Mouse (Mus musculus) myocyte (in vitro differentiated cells): ENCODE results near the gene Bcas3.

Experiments
- CEBPB ChIP-seq: IDR thresholded peaks from 2 replicates; pipeline ENCODE4 v1.6.1; 2011; ENCODE audit warnings: mild to moderate bottlenecking, moderate library complexity; ENCODE audit not compliant: poor library complexity, insufficient read depth, severe bottlenecking
- E2F4 ChIP-seq: IDR thresholded peaks from one replicate; pipeline ENCODE4 v1.6.1; 2011; ENCODE audit warnings: mild to moderate bottlenecking, control low read depth, moderate library complexity; ENCODE audit not compliant: insufficient read depth
- MAX ChIP-seq: IDR thresholded peaks from one replicate; pipeline ENCODE4 v1.6.1; 2011; ENCODE audit warnings: low read depth, mild to moderate bottlenecking, control low read depth
- MYOD1 ChIP-seq, 3 experiments: IDR thresholded peaks; one replicate each; pipeline ENCODE4 v1.6.1; 2011; ENCODE audit warnings: control low read depth in 2 of 3, low read depth in 2 of 3, mild to moderate bottlenecking in 2 of 3, moderate library complexity in 1 of 3; ENCODE audit not compliant: insufficient read length in 2 of 3, control insufficient read depth in 1 of 3
- MYOG ChIP-seq, 3 experiments: IDR thresholded peaks; one replicate each; pipeline ENCODE4 v1.6.1; 2011; ENCODE audit warnings: control low read depth in 2 of 3, low read depth in 2 of 3, mild to moderate bottlenecking in 2 of 3; ENCODE audit not compliant: insufficient read length in 2 of 3, control insufficient read depth in 1 of 3, insufficient read depth in 1 of 3
- POLR2A ChIP-seq: IDR thresholded peaks from one replicate; pipeline ENCODE4 v1.6.1; 2011; ENCODE audit warnings: low read depth, mild to moderate bottlenecking, control low read depth, moderate library complexity; ENCODE audit not compliant: insufficient read length
- POLR2AphosphoS2 ChIP-seq: IDR thresholded peaks from one replicate; pipeline ENCODE4 v1.6.1; 2011; ENCODE audit warnings: low read depth, control low read depth; ENCODE audit not compliant: insufficient read length
- REST ChIP-seq: IDR thresholded peaks from one replicate; pipeline ENCODE4 v1.6.1; 2011; ENCODE audit warnings: mild to moderate bottlenecking, control low read depth, moderate library complexity; ENCODE audit not compliant: insufficient read depth, insufficient read length
- SRF ChIP-seq: IDR thresholded peaks from one replicate; pipeline ENCODE4 v1.6.1; 2011; ENCODE audit warnings: low read depth; ENCODE audit not compliant: control insufficient read depth, insufficient read length
- TCF12 ChIP-seq: IDR thresholded peaks from one replicate; pipeline ENCODE4 v1.6.1; 2011; ENCODE audit warnings: mild to moderate bottlenecking, control low read depth; ENCODE audit not compliant: poor library complexity, insufficient read depth, severe bottlenecking
- TCF3 ChIP-seq: IDR thresholded peaks from one replicate; pipeline ENCODE4 v1.6.1; 2011; ENCODE audit warnings: low read depth, control low read depth; ENCODE audit not compliant: insufficient read length
- USF1 ChIP-seq: IDR thresholded peaks from one replicate; pipeline ENCODE4 v1.6.1; 2011; ENCODE audit warnings: low read depth, mild to moderate bottlenecking, control low read depth, moderate library complexity

DNA sequence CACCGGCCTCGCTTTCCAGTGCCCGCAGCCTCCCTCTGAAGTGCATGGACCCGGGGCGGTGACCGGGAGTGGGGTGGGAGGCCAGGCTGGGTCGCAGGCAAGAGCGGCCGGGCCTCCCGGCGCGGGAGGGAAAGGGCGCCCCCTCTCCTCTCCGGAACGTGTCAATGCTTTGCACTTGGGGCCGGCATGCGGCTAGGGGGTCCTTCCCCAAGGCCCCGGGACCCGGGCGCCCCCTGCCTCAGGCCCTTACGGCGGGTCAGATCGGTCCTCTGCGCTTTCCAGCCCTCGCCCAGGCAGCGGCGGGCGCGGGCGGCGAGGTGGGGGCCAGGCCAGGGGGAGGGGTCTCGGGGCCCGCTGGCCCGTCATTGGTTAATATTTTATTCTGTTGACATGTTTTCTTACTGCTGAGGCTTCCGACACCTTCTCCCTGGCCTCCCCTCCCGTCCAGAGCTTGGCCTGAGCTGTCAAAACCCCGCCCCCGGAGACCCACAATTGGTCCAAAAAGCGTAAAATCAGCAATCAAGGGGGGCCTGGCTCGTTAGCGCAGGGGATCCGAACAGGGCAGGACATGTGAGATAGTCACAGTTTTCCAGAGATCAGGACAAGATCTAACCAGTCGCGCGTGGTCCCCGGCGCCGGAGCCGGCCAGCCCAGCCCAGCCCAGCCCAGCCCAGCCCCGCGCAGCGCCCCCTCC lies 479.4 kb downstream of the Bcas3 start, which contains the start of gene Tbx2:
- TF ChIP-seq POLR2A (no peak), POLR2AphosphoS2 (no peak), TCF12 (no peak), TCF3 (no peak), USF1 (no peak), E2F4 (no peak), REST (no peak), CEBPB (no peak), MAX (no peak), SRF (no peak), MYOG (IDR thresholded peaks at IDR 0.05; ENCODE audit: control insufficient read depth in 1 of 3, insufficient read depth in 1 of 3, insufficient read length in 2 of 3, low read depth in 2 of 3) (no peak), MYOD1 (IDR thresholded peaks at IDR 0.05; ENCODE audit: control insufficient read depth in 1 of 3, insufficient read length in 2 of 3, low read depth in 2 of 3) (no peak)
